Mouse (Mus musculus) common myeloid progenitor, adult 5-6 weeks (primary cell): Measurements from ENCODE around the gene Col8a1. TPM values are rescaled to one million over a fixed set of nuclear protein-coding genes. Genes with fewer than 3 reads are reported as not detected.

Source experiments
- total RNA-seq: library from RNA; stranded (forward); fragments of 200-1000, 187-1606 nt; gene quantifications from 2 replicates; pipeline ENCODE4 v1.2.3, GENCODE M21; 2017

The Col8a1 gene
- total RNA-seq, 1 experiment from 2014 or later = not detected

Other genes starting within 250 kb of the Col8a1 start
- gene Cmss1, start 147.9 kb downstream of the Col8a1 start, total RNA-seq = 80.5 and 120 TPM in 2 replicates